Mouse (Mus musculus) gastrocnemius, postnatal 25 days (tissue): ENCODE data around the gene Cyth1. TPM values are rescaled to one million over a fixed set of nuclear protein-coding genes. Genes with fewer than 3 reads are reported as not detected.

Source experiments
- DNase-seq: peaks from one replicate; pipeline ENCODE4 v3.0.0; 2022
- long read RNA-seq, 2 experiments: library from polyadenylated mRNA; stranded (forward); transcript quantifications; one replicate each; pipeline ENCODE4 v2.0.0; 2021
- total RNA-seq, 2 experiments: library from RNA; stranded (reverse); gene quantifications; 1 replicate in 1 of 2; 2 replicates in 1 of 2; pipeline ENCODE4 v1.2.3; 2021

The Cyth1 gene
- total RNA-seq, result 10 to 100 TPM; 30.0 to 32.3 TPM
- long read RNA-seq, experiment 1, partial matches to known transcripts, result 0 of 22 reads
- long read RNA-seq, experiment 1, other reads (novel, unspliced or antisense), result 22 of 22 reads
- long read RNA-seq, experiment 2, partial matches to known transcripts, result 3 of 18 reads
- long read RNA-seq, experiment 2, other reads (novel, unspliced or antisense), result 13 of 18 reads

DNA sequence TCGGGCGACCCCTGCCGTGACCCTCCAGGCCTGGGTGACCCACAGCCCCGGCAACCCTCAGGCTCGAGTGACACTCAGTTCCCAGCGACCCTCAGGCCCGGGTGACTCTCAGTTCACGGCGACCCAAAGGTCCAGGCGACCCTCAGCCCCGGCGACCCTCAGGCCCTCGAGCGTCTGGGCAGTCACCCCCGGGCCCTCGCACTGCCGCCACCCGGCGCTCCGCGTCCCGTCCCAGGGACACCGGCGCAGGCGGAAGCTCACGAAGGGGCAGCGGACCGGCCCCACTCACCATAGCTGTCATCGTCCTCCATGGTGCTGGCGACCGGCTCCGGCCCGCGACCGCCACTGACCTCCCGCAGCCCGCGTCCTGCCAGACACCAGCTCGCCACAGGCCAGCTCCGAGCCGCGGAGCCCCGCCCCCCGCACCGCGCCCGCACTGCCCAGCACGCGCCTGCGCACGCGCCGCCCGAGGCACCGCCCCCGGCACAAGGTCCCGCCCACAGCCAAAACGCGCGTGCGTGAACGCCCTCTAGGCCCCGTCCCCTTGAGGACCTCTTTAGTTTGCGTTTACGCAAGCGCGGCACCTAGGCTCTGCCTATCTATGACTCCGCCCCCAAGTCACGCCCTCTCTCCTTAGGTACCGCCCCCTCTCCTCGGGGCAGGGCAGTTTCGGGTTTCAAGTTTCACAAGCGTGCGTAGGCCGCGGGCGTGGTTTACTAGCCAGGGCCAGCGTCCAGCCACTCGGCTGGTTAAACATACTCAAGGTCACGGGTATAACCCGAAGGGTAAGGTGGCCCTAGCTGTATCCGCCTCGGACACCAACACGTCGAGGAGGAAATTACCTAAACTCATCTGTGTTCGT is at the start of gene Cyth1:
TSS of gene Cyth1 (minus strand) at position 443 of the 862 bp plus-strand sequence.
- DNase-seq, result peak; percentile 99

DNA sequence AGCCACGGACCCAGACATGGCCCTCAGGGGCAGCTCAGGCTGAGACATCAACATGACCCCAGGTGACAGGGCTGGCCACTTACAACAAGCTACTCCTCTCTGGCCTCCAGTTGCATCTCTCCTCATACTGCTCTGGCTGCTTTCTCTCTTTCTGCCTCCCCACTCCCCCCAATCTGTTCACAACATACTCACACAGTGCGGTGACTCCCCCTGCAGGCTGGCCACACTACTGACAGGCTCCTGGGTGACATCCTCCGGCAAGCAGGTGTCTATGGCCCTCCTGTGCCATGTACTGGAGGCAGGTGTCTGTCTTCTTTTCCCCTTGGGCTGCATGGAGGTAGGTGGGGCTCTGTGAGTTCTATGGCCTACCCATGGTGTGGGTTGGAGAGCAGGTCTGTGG is 49.6 kb upstream of the Cyth1 start:
- no peak for DNase-seq

DNA sequence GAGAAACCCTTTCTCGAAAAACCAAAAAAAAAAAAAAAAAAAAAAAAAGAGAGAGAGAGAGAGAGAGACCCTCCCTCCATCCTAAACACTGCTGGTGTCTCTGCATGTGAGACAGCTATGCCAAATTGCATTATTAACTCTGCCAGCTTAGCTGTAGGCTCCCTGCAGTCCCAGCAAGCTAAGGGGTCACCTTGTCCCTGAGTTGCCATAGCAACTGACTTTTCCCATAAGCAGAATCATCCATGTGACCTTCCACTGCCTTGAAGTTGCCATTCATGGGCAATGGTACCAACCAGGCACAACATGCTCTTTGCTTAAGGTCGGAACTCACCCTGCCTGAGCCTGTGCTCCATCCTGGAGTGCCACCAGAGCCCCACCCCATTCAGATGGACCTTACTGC is 46.6 kb upstream of the Cyth1 start:
- DNase-seq, result no peak

DNA sequence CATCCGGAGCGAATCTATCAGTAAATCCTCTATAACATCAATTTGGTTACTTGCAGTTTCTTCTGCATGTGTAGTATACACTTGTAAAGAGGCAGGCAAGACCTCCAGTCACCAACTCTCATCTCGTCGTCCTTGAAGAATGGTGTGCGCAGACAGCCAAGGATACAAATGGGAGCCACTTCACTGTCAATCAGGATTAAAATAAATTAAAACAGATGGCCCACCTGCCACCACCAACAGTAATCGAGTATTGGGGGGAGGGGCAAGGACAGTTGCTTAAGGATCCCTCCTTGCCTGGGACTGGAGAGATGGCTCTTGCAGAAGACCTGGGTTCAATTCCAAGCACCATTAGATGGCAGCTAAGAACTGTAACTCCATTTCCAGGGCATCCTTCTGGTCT is 44.3 kb upstream of the Cyth1 start:
- DNase-seq, result no peak

GRCm38 (mm10) chr11:118289999-118290889 is 41.9 kb upstream of the Cyth1 start, which contains the start of gene Usp36:
TSS of gene Usp36 (minus strand) at chr11:118290244.
- DNase-seq, result peak; percentile 100

DNA sequence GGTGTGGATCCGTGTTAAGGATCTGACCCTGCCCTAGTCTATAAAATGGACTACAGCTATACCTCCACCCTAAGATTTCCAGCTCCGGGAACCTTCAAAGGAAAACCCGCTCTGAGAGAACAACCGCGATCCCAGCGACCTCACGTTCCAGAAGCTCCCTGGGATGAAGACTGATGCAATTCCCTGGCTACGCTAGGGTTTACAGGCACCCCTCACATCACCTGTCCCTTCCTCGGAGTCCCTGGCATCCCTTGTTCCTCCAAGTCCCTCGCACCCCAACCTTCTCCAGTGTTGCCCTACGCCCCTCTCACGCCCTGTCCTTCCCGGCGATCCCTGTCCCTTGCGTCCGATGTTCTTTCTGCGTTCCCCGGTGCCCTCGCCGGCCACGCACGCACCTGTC is 41.2 kb upstream of the Cyth1 start:
- DNase-seq, result no peak

GRCm38 (mm10) chr11:118289037-118289511 is 40.7 kb upstream of the Cyth1 start:
- DNase-seq, result no peak

- no peak for DNase-seq
Observed at GRCm38 (mm10) chr11:118287573-118287972, 39.2 kb upstream of the Cyth1 start.

- no peak for DNase-seq
Observed at GRCm38 (mm10) chr11:118286434-118286833, 38.0 kb upstream of the Cyth1 start.

DNA sequence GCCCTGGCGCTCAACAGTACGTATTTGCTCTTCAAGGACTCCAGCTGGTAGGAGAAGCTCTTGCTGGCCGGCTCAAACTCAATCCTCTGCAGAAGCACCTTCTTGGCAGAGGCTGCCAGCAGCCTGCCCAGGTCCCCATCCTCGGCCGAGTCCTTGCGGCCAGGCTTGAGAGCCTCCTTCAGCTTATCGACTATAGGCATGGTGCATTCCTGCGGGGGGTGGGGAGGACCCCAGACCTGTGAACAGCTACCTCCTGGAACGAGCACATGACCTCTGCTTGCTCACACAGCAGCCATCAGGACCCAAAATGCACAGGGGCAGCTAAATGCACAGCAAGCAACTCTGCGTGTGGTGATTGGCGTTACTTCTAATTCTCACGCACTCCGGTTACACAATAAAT is 37.4 kb upstream of the Cyth1 start:
- no peak for DNase-seq

GRCm38 (mm10) chr11:118280218-118280617 is 31.8 kb upstream of the Cyth1 start:
- no peak for DNase-seq

DNA sequence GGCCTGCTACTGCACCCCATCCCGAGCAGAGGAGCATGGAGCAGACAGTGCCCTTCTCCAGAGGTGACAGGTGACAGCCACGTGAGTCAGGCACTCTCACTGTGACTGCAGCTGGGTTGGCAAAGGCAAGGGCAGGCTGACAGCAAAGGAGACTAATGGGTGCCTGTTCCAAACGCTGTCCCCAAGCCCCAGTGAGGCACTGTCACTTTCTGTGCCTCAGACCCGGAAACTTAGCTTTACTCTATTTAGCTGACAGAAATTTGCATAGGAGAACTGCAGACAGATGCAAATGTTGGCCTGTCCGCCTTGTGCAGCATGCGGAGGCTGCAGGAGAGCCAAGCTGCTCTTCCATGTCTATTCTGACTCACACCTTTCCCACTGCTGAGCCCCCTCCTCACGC is 27.9 kb upstream of the Cyth1 start:
- no peak for DNase-seq

DNA sequence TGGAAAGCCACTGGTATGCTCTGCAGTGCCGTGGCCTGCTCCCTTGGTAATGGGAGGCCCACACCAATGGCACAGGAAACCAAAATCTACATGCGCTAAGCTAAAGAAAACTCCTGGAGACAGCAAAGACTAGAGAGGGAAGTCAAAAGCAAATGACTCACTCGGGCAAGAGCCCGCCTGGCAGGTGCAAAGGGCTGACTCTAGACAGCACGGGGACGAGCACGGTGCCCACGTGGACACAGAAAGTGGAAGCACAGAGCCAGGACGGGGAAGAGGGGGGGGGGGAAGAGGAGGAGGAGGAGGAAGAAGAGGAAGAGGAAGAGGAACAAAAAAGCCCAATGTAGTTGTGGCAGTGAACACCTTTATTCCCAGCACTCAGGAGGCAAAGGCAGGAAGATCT is 26.7 kb upstream of the Cyth1 start:
- DNase-seq, result no peak

GRCm38 (mm10) chr11:118269827-118270226 is 21.4 kb upstream of the Cyth1 start:
- no peak for DNase-seq

DNA sequence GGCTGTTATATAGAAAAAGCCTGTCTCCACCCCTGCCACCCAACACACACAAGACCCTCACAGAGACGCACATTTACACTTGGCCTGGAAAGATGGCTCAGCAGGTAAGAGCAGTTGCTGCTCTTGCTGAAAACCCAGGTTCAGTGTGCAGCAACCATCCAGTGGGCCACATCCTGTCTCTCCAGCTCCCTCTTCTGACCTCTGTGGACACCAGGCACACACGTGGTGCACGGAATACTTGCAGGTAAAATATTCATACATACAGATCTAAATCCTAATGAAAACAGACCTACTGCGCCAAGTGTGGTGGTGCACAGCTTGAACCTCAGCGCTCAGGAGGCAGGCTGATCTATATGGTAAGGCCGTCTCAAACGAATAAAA is 18.3 kb upstream of the Cyth1 start:
- DNase-seq, result no peak

GRCm38 (mm10) chr11:118266044-118266665 is 17.8 kb upstream of the Cyth1 start:
- DNase-seq, result peak; percentile 37

DNA sequence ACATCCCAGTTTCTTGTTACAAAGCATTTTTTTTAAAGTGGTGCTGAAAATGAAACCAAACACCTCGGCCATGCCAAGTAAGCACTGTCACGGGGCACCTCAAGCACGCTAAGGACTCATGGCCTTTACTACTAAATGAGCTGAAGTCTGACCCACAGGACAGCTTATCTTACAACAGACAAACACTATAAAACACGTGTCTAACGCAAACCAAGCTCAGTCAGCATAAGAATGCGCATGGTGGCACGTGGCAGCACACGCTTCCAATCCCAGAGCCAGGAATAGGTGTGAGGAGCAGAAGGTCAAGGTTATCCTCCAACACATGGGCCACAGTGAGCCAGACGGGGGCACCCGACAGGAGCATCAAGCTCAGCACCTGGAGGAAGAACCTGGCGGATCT is 17.2 kb upstream of the Cyth1 start:
- DNase-seq, result no peak

DNA sequence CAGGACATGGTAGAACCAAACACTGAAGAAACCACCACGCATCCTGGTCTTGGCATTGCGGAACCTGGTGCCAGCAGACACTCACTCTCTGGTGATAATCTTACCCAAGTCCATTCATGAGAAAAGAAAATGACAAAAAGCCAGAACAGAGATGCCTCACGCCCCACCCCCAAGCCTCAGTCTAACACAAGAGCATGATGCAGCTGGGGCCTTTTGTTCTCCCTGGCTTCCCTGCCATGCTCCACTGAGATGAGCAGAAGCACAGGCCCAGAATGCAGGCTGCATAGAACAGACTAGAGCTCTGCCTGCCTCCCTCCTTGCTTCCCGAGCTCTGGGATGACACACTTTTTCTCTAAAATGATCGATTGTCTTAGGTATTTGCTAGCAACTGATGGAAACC is 14.8 kb upstream of the Cyth1 start:
- no peak for DNase-seq

DNA sequence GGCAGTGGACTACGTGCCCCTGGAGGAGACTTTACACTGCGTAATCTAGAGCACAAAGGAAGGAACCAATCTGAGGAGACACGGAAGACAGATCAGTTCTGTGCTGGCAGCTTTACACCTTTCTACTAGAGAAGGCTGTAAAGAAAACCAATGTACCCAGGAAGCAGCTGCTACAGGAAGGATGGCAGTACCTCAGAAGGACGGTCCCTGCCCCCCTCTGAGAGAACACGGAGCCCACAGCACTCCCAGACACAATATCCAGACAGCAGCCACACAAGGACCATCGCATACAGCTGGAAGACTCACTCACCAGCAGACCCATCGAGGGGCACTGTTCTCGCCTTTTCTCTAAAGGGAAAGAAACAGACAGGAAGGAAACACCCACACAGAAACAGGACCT is 11.7 kb upstream of the Cyth1 start:
- no peak for DNase-seq

DNA sequence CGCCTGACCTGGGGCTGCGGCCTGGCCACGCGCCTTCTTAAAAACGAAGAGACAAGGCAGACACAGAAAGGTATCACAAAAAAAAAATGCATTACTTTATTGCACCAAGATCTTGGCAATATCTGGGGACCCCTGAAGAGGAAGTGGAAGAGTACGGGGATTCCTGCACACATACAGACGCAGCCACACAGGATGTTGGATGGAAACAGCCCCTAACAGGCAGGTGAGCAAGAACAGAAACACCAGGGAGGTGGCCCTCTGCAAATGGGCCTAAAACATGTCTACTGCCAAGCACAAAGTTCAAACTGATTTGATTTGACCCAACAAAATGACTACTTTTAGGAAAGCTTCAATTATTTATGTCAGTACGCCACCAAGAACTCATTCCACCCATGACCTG is 11.2 kb upstream of the Cyth1 start:
- DNase-seq, result no peak

- no peak for DNase-seq
Observed at GRCm38 (mm10) chr11:118256371-118256770, 8.0 kb upstream of the Cyth1 start.
